Mouse (Mus musculus): ENCODE measurements around the gene Cyp19a1.

Gene Cyp19a1

GRCm38 (mm10) chr9:54168425-54168824 is 99.5 kb downstream of the Cyp19a1 start:
- no peak for DNase-seq

DNA sequence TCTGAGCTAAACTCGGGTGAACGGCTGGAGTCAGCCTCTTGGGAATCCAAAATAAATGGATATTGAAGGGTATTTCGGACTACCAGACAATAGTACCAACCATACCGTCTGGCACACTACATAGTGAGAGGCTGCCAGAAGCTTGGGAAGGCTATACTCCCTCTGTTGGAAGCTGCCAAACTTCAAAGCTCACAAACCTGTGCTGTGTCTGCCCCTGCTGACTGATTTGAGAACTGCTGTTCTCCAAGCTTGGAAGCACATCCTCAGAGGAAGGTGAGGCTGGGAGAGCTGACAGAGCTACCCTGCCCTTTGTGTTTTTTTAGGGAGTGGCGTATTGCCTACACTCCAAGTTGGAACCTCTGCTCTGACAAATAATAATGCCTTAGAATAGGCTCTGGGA is 104.8 kb downstream of the Cyp19a1 start:
- DNase-seq = peak; percentile 24 to 35

GRCm38 (mm10) chr9:54153679-54154078 is 114.2 kb downstream of the Cyp19a1 start:
- no peak for DNase-seq

DNA sequence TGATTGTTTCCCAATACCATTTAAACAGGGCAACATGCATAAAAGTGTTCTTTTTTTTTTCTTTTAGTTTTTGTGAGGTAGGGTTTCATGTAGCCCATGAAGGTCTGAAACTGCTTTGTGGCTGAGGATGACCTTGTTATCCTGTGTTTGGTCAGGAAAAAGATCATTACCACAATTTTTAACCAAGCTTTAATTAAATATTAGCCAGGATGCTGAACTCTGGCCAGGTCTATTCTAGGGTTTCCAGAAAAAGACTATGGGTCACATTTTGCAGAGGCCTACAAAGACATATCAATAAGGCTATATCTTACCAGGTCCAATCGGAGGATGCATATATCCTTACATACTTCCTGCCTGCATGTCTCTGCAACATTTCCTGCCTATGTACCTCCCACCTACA is 128.7 kb downstream of the Cyp19a1 start:
- DNase-seq = no peak
